Mouse (Mus musculus) liver, postnatal 0 days (tissue): Measurements from ENCODE around the gene Mrpl45.

Source experiments
- CTCF ChIP-seq: sonication (generic); IDR thresholded peaks from 2 replicates; pipeline ENCODE4 v1.5.1; 2016; ENCODE audit warnings: antibody characterized with exemption, low read depth
- EP300 ChIP-seq: IDR thresholded peaks from 2 replicates; pipeline ENCODE4 v1.6.1; 2016; ENCODE audit warnings: antibody characterized with exemption, low read depth, mild to moderate bottlenecking

DNA sequence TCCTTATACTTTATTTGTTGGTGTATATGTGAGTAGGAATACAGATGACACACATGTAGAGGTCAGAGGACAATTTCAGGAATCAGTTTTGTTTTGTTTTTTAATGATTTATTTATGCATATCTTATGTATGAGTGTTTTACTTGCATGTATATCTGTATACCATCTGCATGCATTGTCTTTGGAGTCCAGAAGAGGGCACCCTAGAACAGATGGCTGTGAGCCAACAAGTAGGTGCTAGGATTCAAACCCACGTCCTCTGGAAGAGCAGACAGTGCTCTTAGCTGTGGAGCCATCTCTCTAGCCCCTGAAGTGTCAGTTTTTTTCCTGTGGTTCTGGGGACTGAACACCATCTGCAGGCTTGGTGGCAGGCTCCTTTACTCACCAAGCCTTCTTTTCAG lies 9.7 kb downstream of the Mrpl45 start:
- peak; percentile 62 for TF ChIP-seq CTCF
- no peak for TF ChIP-seq EP300
